12 mouse cellular contexts compared by ENCODE assay signal in the genomic region with DNA sequence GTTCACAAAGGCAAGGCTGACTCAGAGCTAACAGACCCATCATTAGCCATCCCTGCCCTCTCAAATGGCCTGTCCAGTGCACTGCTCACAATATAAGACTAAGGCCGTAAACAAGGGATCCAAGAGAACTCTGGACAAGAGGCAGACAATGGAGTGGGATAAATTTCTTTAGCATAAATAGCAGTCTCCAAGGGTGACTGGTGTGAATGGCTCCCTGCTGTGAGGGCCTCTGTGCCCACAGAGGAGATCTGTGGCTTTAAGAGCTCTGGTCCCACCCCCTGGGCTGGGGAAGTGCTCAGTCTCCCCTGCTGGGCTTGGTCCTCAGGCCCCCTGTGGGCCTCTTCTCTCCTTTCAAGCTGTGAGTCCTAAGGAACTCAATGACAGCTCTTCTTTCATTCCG.
DNase-seq lines count a peak whose midpoint lies in the region; ATAC-seq and TF ChIP-seq lines count a peak whose summit lies in the region.
"Had no signal": no experiment of that assay in that cellular context is flagged by ENCODE, and none has a peak within 500 bp of the region (broad histone marks: within the 10 kb centered on the region; RNA-seq: fewer than 3 reads in every experiment).

No protein-coding gene starts in this region.

- no peaks in the 10 kb centered on the region for H3K79me2 ChIP-seq in CH12.LX (replicated peaks; ENCODE audit: control insufficient read depth, extremely low read depth, insufficient read depth, poor library complexity, severe bottlenecking)

- WGBS in hindbrain, embryonic 10.5 days = 16% methylated on average over 2 of the region's 2 CpGs
- WGBS in midbrain, embryonic 15.5 days = 21% methylated on average over 2 of the region's 2 CpGs
- WGBS in cerebellum, adult 2 months = 90% methylated on average over 2 of the region's 2 CpGs

- TF ChIP-seq CTCF in CH12.LX (conservative IDR thresholded peaks at IDR 0.05 in 1 of 2, IDR thresholded peaks at IDR 0.05 in 1 of 2; ENCODE audit: low read depth in 2 of 2, low read length in 2 of 2) = no peak
- no peak for TF ChIP-seq CTCF in cerebellum, adult 2 months (IDR thresholded peaks at IDR 0.05; ENCODE audit: borderline replicate concordance, insufficient read depth, low read depth, low read length)

- H3K4me3 ChIP-seq in CH12.LX (replicated peaks in 1 of 3; ENCODE audit: low read depth in 2 of 3, low read length in 2 of 3, poor library complexity in 1 of 3) = no peak overlapping the region
- peak overlapping the region; percentile 9; the same call in 1 of the 2 replicates for H3K4me3 ChIP-seq in hindbrain, embryonic 10.5 days
- no peak overlapping the region for H3K4me3 ChIP-seq in midbrain, embryonic 15.5 days
- H3K4me3 ChIP-seq in cerebellum, adult 2 months (replicated peaks; ENCODE audit: insufficient read depth, low read depth, low read length) = no peak overlapping the region
- H3K4me3 ChIP-seq: limb, embryonic 13.5 days had no signal

- H3K9ac ChIP-seq in CH12.LX (ENCODE audit: insufficient read depth, low read depth) = no peak overlapping the region
- no peak overlapping the region for H3K9ac ChIP-seq in midbrain, embryonic 15.5 days
- H3K9ac ChIP-seq: limb, embryonic 13.5 days had no signal

- ATAC-seq in midbrain, embryonic 15.5 days (replicated peaks) = no peak

- peaks cover 0 to 11% of the 10 kb centered on the region in 2 experiments for H3K36me3 ChIP-seq in CH12.LX (replicated peaks in 1 of 2; ENCODE audit: control insufficient read depth in 1 of 2, insufficient read depth in 1 of 2, low read length in 1 of 2)
- no peaks in the 10 kb centered on the region for H3K36me3 ChIP-seq in hindbrain, embryonic 10.5 days
- H3K36me3 ChIP-seq in midbrain, embryonic 15.5 days (replicated peaks) = no peaks in the 10 kb centered on the region
- H3K36me3 ChIP-seq: limb, embryonic 13.5 days had no signal

- H3K4me2 ChIP-seq in CH12.LX (ENCODE audit: insufficient read depth, low read depth, poor library complexity, severe bottlenecking) = no peak overlapping the region
- no peak overlapping the region for H3K4me2 ChIP-seq in midbrain, embryonic 15.5 days
- H3K4me2 ChIP-seq: limb, embryonic 13.5 days had no signal

- DNase-seq in CH12.LX (ENCODE audit: extremely low read depth) (peak; percentile 45), adipocyte (ENCODE audit: low spot score) (no peak)
- DNase-seq in embryo, embryonic 10 days (ENCODE audit: low spot score) = peak; percentile 86
- peak; percentile 81 for DNase-seq in hindbrain, embryonic 10.5 days (ENCODE audit: low spot score)
- DNase-seq in cerebellum, adult 2 months = no peak
- no peak for DNase-seq in layer of hippocampus, postnatal 36 days
- DNase-seq in heart, postnatal 36 days = no peak
- DNase-seq: cerebellum, adult 18-20 months; kidney, postnatal 25 days; lung, postnatal 4 days had no signal

- H3K27ac ChIP-seq in CH12.LX (ENCODE audit: insufficient read depth, low read depth) = no peak overlapping the region
- peak overlapping the region; percentile 89 for H3K27ac ChIP-seq in hindbrain, embryonic 10.5 days
- H3K27ac ChIP-seq in midbrain, embryonic 15.5 days = 0 out of 2 replicates have a peak overlapping the region, but pooled peaks have one; percentile 22
- no peak overlapping the region for H3K27ac ChIP-seq in cerebellum, adult 2 months (ENCODE audit: insufficient read depth, low read length)
- H3K27ac ChIP-seq: limb, embryonic 13.5 days had no signal

- no peaks in the 10 kb centered on the region for H3K9me3 ChIP-seq in CH12.LX (replicated peaks; ENCODE audit: low read length)
- no peaks in the 10 kb centered on the region for H3K9me3 ChIP-seq in hindbrain, embryonic 10.5 days
- H3K9me3 ChIP-seq in midbrain, embryonic 15.5 days = no peaks in the 10 kb centered on the region
- H3K9me3 ChIP-seq: limb, embryonic 13.5 days had no signal

- dilution Hi-C loops in CH12.LX (cut with MboI; ENCODE audit: extremely low pct_ligation_motif_present, extremely low pct_unique_long_range_greater_than_20kb, low sequenced_read_pairs) = no loop called here

- intact Hi-C loops in heart, postnatal 36 days (cut with DNase I) = no loop called here

- H3K27me3 ChIP-seq in CH12.LX (replicated peaks) = no peaks in the 10 kb centered on the region
- peaks cover 34% of the 10 kb centered on the region for H3K27me3 ChIP-seq in hindbrain, embryonic 10.5 days (ENCODE audit: insufficient read depth, poor library complexity, severe bottlenecking)
- no peaks in the 10 kb centered on the region for H3K27me3 ChIP-seq in midbrain, embryonic 15.5 days (replicated peaks)
- H3K27me3 ChIP-seq in cerebellum, adult 2 months (ENCODE audit: control insufficient read depth, insufficient read depth, low read length) = no peaks in the 10 kb centered on the region

- in situ Hi-C loops in CH12.LX (cut with MboI; ENCODE audit: low pct_ligation_motif_present, low pct_unique_long_range_greater_than_20kb, low sequenced_read_pairs) = no loop called here

- H3K4me1 ChIP-seq in CH12.LX (ENCODE audit: control insufficient read depth in 1 of 2, insufficient read depth in 2 of 2) = peaks cover 12 to 63% of the 10 kb centered on the region in 2 experiments
- H3K4me1 ChIP-seq in hindbrain, embryonic 10.5 days (replicated peaks) = peaks cover 56% of the 10 kb centered on the region
- peaks cover 27% of the 10 kb centered on the region for H3K4me1 ChIP-seq in midbrain, embryonic 15.5 days
- H3K4me1 ChIP-seq in cerebellum, adult 2 months (ENCODE audit: control insufficient read depth, insufficient read depth, low read length) = no peaks in the 10 kb centered on the region

- no peak for TF ChIP-seq EP300 in CH12.LX (IDR thresholded peaks at IDR 0.05; ENCODE audit: low read length)

- TF ChIP-seq RAD21 in CH12.LX (IDR thresholded peaks at IDR 0.05; ENCODE audit: low read depth, low read length) = no peak

- no peak for TF ChIP-seq POLR2A in CH12.LX (IDR thresholded peaks at IDR 0.05; ENCODE audit: low read depth, low read length)
- no peak for TF ChIP-seq POLR2A in cerebellum, adult 2 months (IDR thresholded peaks at IDR 0.05; ENCODE audit: borderline replicate concordance, insufficient read depth, low read length)

TF ChIP-seq in CH12.LX, 34 proteins besides CTCF, POLR2A, EP300 and RAD21:
- TF ChIP-seq JUN (IDR thresholded peaks at IDR 0.05; ENCODE audit: insufficient read depth, low read depth, low read length) = no peak
- no peak for TF ChIP-seq NRF1 (IDR thresholded peaks at IDR 0.05; ENCODE audit: low read depth, low read length)
- no peak for TF ChIP-seq ZKSCAN1 (IDR thresholded peaks at IDR 0.05; ENCODE audit: borderline replicate concordance, low read depth, low read length)
- no peak for TF ChIP-seq ZC3H11A (IDR thresholded peaks at IDR 0.05; ENCODE audit: low read depth, low read length)
- no peak for TF ChIP-seq ELF1 (IDR thresholded peaks at IDR 0.05; ENCODE audit: low read depth, low read length)
- TF ChIP-seq MAX (IDR thresholded peaks at IDR 0.05; ENCODE audit: low read length) = no peak
- no peak for TF ChIP-seq TBP (conservative IDR thresholded peaks at IDR 0.05; ENCODE audit: low read depth, low read length)
- TF ChIP-seq CHD1 (IDR thresholded peaks at IDR 0.05; ENCODE audit: low read depth, low read length) = no peak
- TF ChIP-seq ETS1 (conservative IDR thresholded peaks at IDR 0.05; ENCODE audit: low read depth, low read length) = no peak
- no peak for TF ChIP-seq USF2 (conservative IDR thresholded peaks at IDR 0.05; ENCODE audit: low read depth, low read length)
- no peak for TF ChIP-seq HCFC1 (IDR thresholded peaks at IDR 0.05; ENCODE audit: low read depth, low read length)
- no peak for TF ChIP-seq UBTF (IDR thresholded peaks at IDR 0.05; ENCODE audit: low read depth, low read length)
- TF ChIP-seq GABPA (IDR thresholded peaks at IDR 0.05; ENCODE audit: insufficient replicate concordance, low read depth, low read length) = no peak

Comparison
In these comparisons a context has a peak if more than half of its experiments do, and no peak if none do; other contexts are left out.
1. DNase-seq: peak in CH12.LX (single experiment), embryo, embryonic 10 days (single experiment) and hindbrain, embryonic 10.5 days (single experiment); none in adipocyte (single experiment), cerebellum, adult 2 months (0 of 2), layer of hippocampus, postnatal 36 days (0 of 2) and heart, postnatal 36 days (0 of 2).
2. H3K27ac ChIP-seq: peak in hindbrain, embryonic 10.5 days (single experiment) and midbrain, embryonic 15.5 days (single experiment); none in CH12.LX (single experiment) and cerebellum, adult 2 months (single experiment).